Mouse (Mus musculus): ENCODE data around the gene Dbn1. TPM values are rescaled to one million over a fixed set of nuclear protein-coding genes. Genes with fewer than 3 reads are reported as not detected.

Dbn1 gene
- total RNA-seq (2023) = under 1 TPM; 0.20 to 0.47 TPM

GRCm38 (mm10) chr13:55487578-55488498 is at the start of gene Dbn1:
Gene Dbn1, minus strand, starts transcription at chr13:55488111.

GRCm38 (mm10) chr13:55536194-55537175 is 48.6 kb upstream of the Dbn1 start, which contains the start of gene Ddx41:
Gene Ddx41, minus strand, starts transcription at chr13:55536658.

GRCm38 (mm10) chr13:55529198-55529915 is 41.4 kb upstream of the Dbn1 start, which contains the start of gene Dok3:
Gene Dok3, minus strand, starts transcription at chr13:55529296.

GRCm38 (mm10) chr13:55513111-55513748 is 25.3 kb upstream of the Dbn1 start, which contains the start of gene Pdlim7:
Gene Pdlim7, minus strand, starts transcription at chr13:55513676.

GRCm38 (mm10) chr13:55464027-55464884 is 23.7 kb downstream of the Dbn1 start, which contains the start of gene Prr7:
Gene Prr7, plus strand, starts transcription at chr13:55464267.

GRCm38 (mm10) chr13:55444937-55445315 is 43.0 kb downstream of the Dbn1 start, which contains the start of gene Grk6:
Gene Grk6, plus strand, starts transcription at chr13:55445072.

GRCm38 (mm10) chr13:55426613-55427012 is 61.3 kb downstream of the Dbn1 start, which contains the start of gene F12:
Gene F12, minus strand, starts transcription at chr13:55426793.

Other genes starting within 250 kb of the Dbn1 start
- 100 to 1,000 TPM; 196 to 208 TPM for gene Prelid1, start 167.6 kb downstream of the Dbn1 start, total RNA-seq (2023)
- 10 to 100 TPM; 73.9 to 75.8 TPM for gene Rab24, start 166.2 kb downstream of the Dbn1 start, total RNA-seq (2023)
- 10 to 100 TPM; 15.2 to 16.0 TPM for gene Mxd3, start 158.3 kb downstream of the Dbn1 start, total RNA-seq (2023)
- 10 to 100 TPM; 77.1 to 89.8 TPM for gene Lman2, start 125.3 kb downstream of the Dbn1 start, total RNA-seq (2023)
- gene Rgs14, start 118.4 kb downstream of the Dbn1 start, total RNA-seq (2023) = 100 to 1,000 TPM; 106 to 113 TPM
- not detected for gene Slc34a1, start 89.9 kb downstream of the Dbn1 start, total RNA-seq (2023)
- not detected for gene Pfn3, start 72.9 kb downstream of the Dbn1 start, total RNA-seq (2023)
- 1 to 10 TPM; 2.2 TPM for gene F12, start 61.3 kb downstream of the Dbn1 start, total RNA-seq (2023)
- gene Grk6, start 43.0 kb downstream of the Dbn1 start, total RNA-seq (2023) = 100 to 1,000 TPM; 211 to 221 TPM
- 10 to 100 TPM in 1 of 2 experiments, 1 to 10 TPM in 1; 8.3 to 10.5 TPM for gene Prr7, start 23.8 kb downstream of the Dbn1 start, total RNA-seq (2023)
- gene Pdlim7, start 25.6 kb upstream of the Dbn1 start, total RNA-seq (2023) = 100 to 1,000 TPM; 107 to 126 TPM
- gene Dok3, start 41.2 kb upstream of the Dbn1 start, total RNA-seq (2023) = 100 to 1,000 TPM; 326 to 337 TPM
- 10 to 100 TPM; 36.1 to 39.6 TPM for gene Ddx41, start 48.5 kb upstream of the Dbn1 start, total RNA-seq (2023)
- gene Fam193b, start 83.0 kb upstream of the Dbn1 start, total RNA-seq (2023) = 10 to 100 TPM; 84.2 to 84.9 TPM
- gene Tmed9, start 85.6 kb upstream of the Dbn1 start, total RNA-seq (2023) = 10 to 100 TPM; 61.5 to 73.1 TPM
- 10 to 100 TPM in 1 of 2 experiments, 1 to 10 TPM in 1; 10.0 to 10.5 TPM for gene B4galt7, start 111.8 kb upstream of the Dbn1 start, total RNA-seq (2023)
- gene Caml, start 134.9 kb upstream of the Dbn1 start, total RNA-seq (2023) = 10 to 100 TPM; 11.4 to 12.8 TPM
- 10 to 100 TPM; 34.6 to 38.5 TPM for gene Ddx46, start 146.9 kb upstream of the Dbn1 start, total RNA-seq (2023)
- 10 to 100 TPM; 24.5 to 28.5 TPM for gene B230219D22Rik, start 205.0 kb upstream of the Dbn1 start, total RNA-seq (2023)
- 10 to 100 TPM; 11.3 to 17.6 TPM for gene Txndc15, start 226.5 kb upstream of the Dbn1 start, total RNA-seq (2023)
- gene Pcbd2, start 239.3 kb upstream of the Dbn1 start, total RNA-seq (2023) = 10 to 100 TPM; 36.2 to 37.8 TPM